Mouse (Mus musculus): ENCODE results near the gene Prok2. TPM values are rescaled to one million over a fixed set of nuclear protein-coding genes. Genes with fewer than 3 reads are reported as not detected.

The Prok2 gene
- not detected for total RNA-seq (2018; cell fraction: chromatin; rRNA removed)
- total RNA-seq (2018; cell fraction: cytosol; rRNA removed), result not detected
- total RNA-seq (2018; cell fraction: nucleus; rRNA removed), result not detected
- polyA plus RNA-seq (2018), result not detected in 3 replicates

DNA sequence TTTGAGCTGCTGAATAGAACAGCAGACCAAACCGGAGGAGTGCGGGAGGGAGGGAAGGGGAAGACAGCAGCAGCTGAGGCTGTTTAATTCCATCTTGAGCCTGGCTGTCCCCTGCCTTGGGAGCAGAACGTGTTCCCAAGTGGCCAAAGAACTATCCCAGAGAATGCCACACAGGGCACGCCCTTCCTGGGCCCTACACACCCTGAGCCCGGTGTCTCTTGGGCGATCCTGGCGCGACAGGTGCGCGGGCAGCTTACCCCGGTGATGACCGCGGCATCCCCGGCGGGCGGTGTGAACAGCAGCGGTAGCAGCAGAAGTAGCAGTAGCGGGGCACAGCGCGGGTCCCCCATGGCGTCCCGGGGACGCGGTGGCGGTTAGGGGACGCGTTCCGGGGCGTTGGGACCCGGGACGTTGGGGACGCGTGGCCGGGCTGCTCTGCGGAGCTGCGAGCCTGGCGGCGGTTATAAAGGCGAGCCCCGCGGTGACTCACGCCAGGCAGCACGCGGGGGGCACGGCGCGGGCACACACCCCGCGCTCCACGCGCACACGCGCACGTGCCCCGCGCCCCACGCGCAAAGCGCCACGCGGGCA lies at the start of gene Prok2:
Gene Prok2 (minus strand): TSS at position 422 of the 591 bp plus-strand sequence.
- no peak within 1 kb of the TSS for H3K4me3 ChIP-seq (ENCODE audit: inconsistent target)
- WGBS (ENCODE audit: missing documents), result 1% methylated on average over 60 of the region's 61 CpGs
- H3K36me3 ChIP-seq (ENCODE audit: inconsistent target), result no peaks in the 10 kb centered on the region
- H3K79me2 ChIP-seq (ENCODE audit: inconsistent target), result no peaks in the 10 kb centered on the region
- H3K27ac ChIP-seq, result no peak within 1 kb of the TSS

DNA sequence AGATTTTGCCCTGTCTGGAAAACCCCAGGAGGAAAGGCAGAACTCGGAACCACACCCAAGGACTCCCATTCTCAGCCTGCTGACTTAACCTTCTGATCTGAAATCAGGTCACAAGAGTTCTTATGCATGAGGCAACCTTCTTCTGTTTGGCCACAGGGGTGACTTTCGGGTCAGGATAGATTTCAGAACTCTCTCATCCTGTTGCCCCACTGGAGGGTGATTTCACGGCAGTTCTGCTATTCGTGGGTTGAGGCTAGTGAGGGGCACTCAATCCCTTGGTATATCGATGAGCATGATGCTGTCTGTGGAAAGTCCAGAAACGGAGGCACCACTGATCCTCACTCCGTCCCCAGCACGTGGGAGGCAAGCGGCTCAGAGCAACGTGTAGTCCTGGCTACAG lies 48.5 kb upstream of the Prok2 start:
- Histone ChIP-seq H3K4me3 (ENCODE audit: inconsistent target) (no peak overlapping the region), H3K36me3 (ENCODE audit: inconsistent target) (no peaks in the 10 kb centered on the region), H3K79me2 (ENCODE audit: inconsistent target) (no peaks in the 10 kb centered on the region), H3K27ac (no peak overlapping the region)
- WGBS (ENCODE audit: missing documents), result 70% methylated on average over 10 of the region's 10 CpGs

DNA sequence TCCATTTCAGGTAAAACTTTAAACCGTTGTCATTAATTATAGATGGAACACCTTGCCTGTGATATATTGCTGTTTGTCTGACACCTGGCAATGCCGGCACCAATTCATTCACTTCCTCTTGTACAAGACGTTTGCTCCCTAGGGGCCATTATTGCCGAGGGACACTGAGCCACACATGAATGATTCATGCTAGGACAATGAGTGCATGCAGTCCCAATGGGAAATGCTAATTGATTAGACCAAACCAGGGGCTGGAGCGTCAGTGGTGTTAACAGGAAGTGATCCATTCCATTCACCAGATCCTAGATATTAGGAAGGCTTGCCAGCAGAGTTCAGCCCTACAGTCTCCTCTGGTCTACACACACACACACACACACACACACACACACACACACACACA lies 42.3 kb upstream of the Prok2 start:
- H3K36me3 ChIP-seq (ENCODE audit: inconsistent target), result no peaks in the 10 kb centered on the region
- WGBS (ENCODE audit: missing documents), result 35% methylated on average over 5 of the region's 5 CpGs
- no peak overlapping the region for H3K27ac ChIP-seq
- no peaks in the 10 kb centered on the region for H3K79me2 ChIP-seq (ENCODE audit: inconsistent target)
- H3K4me3 ChIP-seq (ENCODE audit: inconsistent target), result no peak overlapping the region

DNA sequence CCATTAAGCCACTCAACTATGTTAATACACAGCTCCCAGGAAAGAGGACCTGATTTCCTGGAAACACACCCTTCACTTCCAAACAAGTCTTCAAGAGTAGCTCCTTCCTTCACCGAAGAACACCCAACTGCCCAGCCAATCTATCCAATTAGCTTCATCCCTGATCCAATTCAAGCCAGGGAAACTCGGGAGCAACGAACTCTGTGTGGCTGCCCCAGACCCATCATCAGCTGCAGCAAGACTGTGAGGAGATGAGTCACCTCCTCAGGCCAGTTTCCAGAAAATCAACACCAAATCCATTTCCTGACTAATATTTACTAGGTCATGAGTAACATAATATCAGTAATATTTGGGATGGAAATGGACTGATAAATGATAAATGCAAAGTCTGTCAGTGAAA lies 38.7 kb upstream of the Prok2 start:
- H3K36me3 ChIP-seq (ENCODE audit: inconsistent target), result no peaks in the 10 kb centered on the region
- no peaks in the 10 kb centered on the region for H3K79me2 ChIP-seq (ENCODE audit: inconsistent target)
- H3K27ac ChIP-seq, result no peak overlapping the region
- WGBS (ENCODE audit: missing documents), result 74% methylated on average over 3 of the region's 3 CpGs
- H3K4me3 ChIP-seq (ENCODE audit: inconsistent target), result no peak overlapping the region

DNA sequence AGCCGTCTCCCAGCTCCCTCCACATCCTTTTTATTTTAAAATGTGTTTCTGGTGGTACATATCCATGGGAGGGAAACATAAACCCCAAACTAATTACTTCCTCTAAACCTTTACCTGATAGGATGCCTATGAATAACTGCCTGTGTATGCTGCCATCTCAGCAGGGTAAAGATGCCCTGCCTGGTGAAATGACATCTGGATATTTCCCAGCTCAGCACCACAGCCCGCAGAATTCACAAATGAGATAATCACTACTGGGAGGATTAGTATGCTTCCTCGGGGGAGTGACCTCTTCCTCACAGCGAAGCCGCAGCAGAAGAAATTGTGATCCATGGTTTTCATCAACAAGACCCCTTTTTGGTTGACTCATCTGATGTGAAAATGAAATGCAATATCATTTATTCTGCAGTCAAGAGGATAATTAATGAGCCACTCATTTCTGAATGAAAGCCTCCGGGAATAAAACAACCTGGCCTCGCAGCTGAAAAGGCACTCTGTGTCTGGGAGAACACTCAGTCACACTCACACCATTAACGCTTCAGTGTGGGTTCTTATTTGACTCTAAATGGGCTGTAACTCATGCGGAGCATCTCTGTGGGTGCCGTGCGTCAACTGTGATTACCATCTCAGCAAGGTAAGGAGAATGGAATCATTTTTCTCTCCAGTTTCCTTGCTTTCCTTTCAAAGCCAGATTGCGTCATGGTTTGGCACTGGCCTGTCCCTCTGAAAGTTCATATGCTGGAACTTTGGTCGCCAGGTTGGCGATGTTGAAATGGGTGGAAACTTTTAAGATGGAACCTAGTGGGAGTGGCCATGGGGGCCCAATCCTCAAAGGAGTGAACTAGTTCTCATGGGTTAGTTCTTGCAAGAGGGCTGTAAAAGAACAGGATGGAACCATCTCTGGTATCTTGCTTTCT lies 36.1 kb upstream of the Prok2 start:
- no peaks in the 10 kb centered on the region for H3K79me2 ChIP-seq (ENCODE audit: inconsistent target)
- no peak overlapping the region for H3K4me3 ChIP-seq (ENCODE audit: inconsistent target)
- H3K27ac ChIP-seq, result no peak overlapping the region
- 84% methylated on average over 14 of the region's 14 CpGs for WGBS (ENCODE audit: missing documents)
- H3K36me3 ChIP-seq (ENCODE audit: inconsistent target), result no peaks in the 10 kb centered on the region

DNA sequence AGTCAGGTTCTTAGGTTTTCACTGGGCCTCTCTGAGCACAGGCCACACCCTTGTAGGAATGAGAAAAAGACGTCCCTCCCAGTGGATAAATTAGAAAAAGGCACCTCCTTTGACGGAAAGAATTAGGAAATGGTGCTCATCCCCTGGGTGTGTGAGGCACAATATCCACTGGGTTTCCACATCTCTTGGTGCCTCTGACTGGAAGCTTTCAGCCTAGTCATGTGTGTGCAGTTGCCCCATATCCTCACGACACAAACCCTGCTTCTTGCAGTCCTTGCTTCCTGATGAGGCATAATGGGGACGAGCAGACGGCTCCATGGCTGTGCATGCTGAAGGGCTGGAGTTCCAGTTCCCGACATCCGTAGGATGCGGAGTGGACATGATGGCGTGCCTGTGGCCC lies 29.9 kb upstream of the Prok2 start:
- WGBS (ENCODE audit: missing documents), result 90% methylated on average over 8 of the region's 9 CpGs
- Histone ChIP-seq H3K27ac (no peak overlapping the region), H3K36me3 (ENCODE audit: inconsistent target) (no peaks in the 10 kb centered on the region), H3K79me2 (ENCODE audit: inconsistent target) (no peaks in the 10 kb centered on the region), H3K4me3 (ENCODE audit: inconsistent target) (no peak overlapping the region)

DNA sequence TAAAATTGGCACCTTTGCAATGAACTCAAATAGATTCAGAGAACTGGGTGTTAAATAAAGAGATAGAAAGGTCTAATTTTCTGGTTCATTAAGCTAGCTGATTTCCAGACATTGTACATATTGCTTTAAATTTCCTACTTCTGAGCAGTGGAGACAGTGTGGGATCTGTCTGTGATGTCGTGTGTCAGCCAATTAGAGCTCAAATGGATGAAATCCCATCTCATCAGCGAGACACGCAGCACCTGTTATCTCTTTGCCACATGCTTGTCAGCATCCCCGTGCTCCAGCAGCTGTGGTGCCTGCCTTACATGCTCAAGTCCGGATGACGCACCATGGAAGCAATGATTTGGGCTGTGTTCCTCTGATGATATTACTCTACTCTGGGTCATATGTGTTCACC lies 25.1 kb upstream of the Prok2 start:
- Histone ChIP-seq H3K4me3 (ENCODE audit: inconsistent target) (no peak overlapping the region), H3K79me2 (ENCODE audit: inconsistent target) (no peaks in the 10 kb centered on the region), H3K27ac (no peak overlapping the region), H3K36me3 (ENCODE audit: inconsistent target) (no peaks in the 10 kb centered on the region)
- WGBS (ENCODE audit: missing documents), result 95% methylated on average over 6 of the region's 6 CpGs

DNA sequence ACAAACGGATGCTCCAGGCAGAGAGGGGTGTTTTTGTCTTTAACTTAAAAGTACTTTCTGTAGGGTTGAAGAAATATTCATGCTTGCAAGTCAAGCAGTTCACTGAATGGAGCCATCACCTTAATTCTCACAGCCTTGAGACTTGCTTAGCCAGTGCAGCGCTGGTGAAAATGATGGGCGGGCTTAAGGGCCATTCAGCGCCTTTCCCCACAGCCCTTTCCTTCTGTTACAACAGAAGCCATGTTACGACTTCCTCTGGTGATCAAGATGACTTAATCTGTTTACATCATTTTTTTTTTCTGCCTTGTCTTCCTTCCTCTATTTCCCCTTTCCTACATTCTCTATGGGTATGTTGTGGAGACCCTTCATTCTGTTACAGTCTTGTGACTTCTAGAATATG lies 20.1 kb upstream of the Prok2 start:
- Histone ChIP-seq H3K79me2 (ENCODE audit: inconsistent target) (no peaks in the 10 kb centered on the region), H3K36me3 (ENCODE audit: inconsistent target) (no peaks in the 10 kb centered on the region), H3K4me3 (ENCODE audit: inconsistent target) (no peak overlapping the region), H3K27ac (no peak overlapping the region)
- 70% methylated on average over 5 of the region's 5 CpGs for WGBS (ENCODE audit: missing documents)

DNA sequence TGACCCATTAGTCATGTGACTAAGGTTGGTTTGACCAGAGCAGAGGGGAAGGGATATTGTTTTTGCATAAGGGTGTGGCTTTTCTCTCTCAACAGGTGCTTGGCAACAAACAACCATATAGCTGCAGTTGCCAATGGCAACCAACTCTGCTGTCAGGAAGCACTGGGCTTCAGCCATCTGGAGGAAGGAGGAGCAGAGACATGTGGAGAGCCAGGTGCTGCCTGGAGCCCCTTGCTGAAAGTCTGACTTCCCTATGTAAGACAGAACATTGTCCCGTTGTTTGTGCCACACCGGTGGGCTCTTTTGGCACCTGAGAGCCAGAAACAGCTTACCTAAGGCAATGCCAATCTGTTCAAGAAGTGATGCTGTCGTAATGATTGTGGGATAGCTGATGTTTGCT lies 16.7 kb upstream of the Prok2 start:
- Histone ChIP-seq H3K36me3 (ENCODE audit: inconsistent target) (no peaks in the 10 kb centered on the region), H3K79me2 (ENCODE audit: inconsistent target) (no peaks in the 10 kb centered on the region), H3K27ac (no peak overlapping the region), H3K4me3 (ENCODE audit: inconsistent target) (no peak overlapping the region)
- WGBS (ENCODE audit: missing documents), result 81% methylated on average over 3 of the region's 3 CpGs

DNA sequence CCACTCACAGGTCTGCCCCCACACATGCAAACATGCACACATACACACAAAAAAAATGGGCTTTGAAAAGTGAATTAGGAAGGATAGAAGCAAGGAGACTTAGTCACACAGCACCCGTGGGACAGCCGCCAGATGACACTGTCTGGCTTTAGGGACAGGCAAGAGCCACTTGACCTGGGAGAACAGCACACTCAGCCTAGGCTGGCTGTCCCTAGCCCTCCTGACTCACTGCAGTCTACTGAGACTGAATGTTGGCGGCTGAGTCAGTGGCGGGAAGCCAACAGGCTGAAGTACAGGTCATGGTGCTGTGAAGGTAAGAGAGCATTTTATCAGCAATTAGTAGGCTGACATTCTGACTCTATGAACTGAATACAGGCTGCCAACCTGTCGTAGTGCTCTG lies 8.5 kb upstream of the Prok2 start:
- no peak overlapping the region for H3K4me3 ChIP-seq (ENCODE audit: inconsistent target)
- H3K36me3 ChIP-seq (ENCODE audit: inconsistent target), result no peaks in the 10 kb centered on the region
- WGBS (ENCODE audit: missing documents), result 89% methylated on average over 5 of the region's 5 CpGs
- no peak overlapping the region for H3K27ac ChIP-seq
- H3K79me2 ChIP-seq (ENCODE audit: inconsistent target), result no peaks in the 10 kb centered on the region

DNA sequence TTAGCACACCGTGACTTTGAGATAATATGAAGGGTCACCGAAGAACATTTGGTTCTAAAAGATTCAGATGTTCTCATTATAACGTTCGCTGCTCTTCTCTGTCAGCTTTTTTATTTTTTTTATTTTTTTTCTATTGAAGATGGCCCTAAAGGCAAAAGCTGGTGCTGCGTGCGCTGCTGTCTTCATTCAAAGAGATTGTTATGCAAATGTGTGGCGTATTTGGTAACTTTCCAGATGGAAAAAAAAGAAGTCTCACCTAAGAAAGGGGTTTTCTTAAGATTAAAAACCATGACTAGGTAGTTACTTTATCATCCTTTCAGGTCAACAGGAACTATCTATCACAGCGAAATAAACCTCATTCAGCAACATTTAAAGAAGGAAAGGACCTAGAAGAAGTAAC lies 6.5 kb upstream of the Prok2 start:
- Histone ChIP-seq H3K36me3 (ENCODE audit: inconsistent target) (no peaks in the 10 kb centered on the region), H3K4me3 (ENCODE audit: inconsistent target) (no peak overlapping the region), H3K79me2 (ENCODE audit: inconsistent target) (no peaks in the 10 kb centered on the region), H3K27ac (no peak overlapping the region)
- 97% methylated on average over 8 of the region's 8 CpGs for WGBS (ENCODE audit: missing documents)

DNA sequence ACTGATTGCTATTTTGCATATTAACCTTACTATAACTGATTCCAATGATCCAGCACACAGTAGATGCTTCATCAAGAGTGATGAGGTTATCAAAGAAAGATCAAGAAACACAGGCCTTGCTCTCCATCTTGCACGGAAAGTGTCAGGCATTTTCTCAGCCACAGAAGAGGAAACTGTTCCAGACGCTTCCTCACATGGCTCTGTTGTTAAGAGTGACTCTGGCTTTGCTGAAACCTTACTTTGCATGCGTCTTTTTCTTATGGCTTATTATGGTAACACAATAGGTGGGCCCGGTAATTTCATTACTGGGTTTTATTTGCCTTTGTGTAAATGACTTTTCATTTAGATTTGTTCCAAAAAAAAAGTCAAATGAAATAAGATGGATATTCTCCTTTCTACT lies 5.7 kb upstream of the Prok2 start:
- 54% methylated on average over 4 of the region's 4 CpGs for WGBS (ENCODE audit: missing documents)
- Histone ChIP-seq H3K79me2 (ENCODE audit: inconsistent target) (no peaks in the 10 kb centered on the region), H3K27ac (no peak overlapping the region), H3K36me3 (ENCODE audit: inconsistent target) (no peaks in the 10 kb centered on the region), H3K4me3 (ENCODE audit: inconsistent target) (no peak overlapping the region)

DNA sequence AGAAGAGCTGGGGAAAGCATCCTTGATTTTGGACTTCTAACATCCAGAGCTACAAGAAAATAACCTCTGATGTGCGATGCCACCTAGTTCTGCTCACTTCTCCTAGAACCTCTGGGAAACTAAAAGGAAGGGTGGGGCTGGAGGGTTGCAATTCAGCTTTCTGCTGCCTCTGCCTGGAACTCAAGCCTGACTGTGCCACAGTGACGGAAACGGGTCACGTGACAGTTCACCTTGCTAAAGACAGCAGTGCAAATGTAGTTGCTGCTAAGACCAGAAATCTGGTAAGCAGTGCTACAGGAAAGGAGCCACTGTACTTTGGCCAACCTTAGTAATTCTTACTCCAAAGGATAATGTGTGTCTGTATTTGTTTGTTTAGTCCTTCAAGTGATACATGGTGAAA lies 3.7 kb upstream of the Prok2 start:
- no peak overlapping the region for H3K27ac ChIP-seq
- H3K79me2 ChIP-seq (ENCODE audit: inconsistent target), result no peaks in the 10 kb centered on the region
- 81% methylated on average over 4 of the region's 4 CpGs for WGBS (ENCODE audit: missing documents)
- H3K36me3 ChIP-seq (ENCODE audit: inconsistent target), result no peaks in the 10 kb centered on the region
- H3K4me3 ChIP-seq (ENCODE audit: inconsistent target), result no peak overlapping the region

DNA sequence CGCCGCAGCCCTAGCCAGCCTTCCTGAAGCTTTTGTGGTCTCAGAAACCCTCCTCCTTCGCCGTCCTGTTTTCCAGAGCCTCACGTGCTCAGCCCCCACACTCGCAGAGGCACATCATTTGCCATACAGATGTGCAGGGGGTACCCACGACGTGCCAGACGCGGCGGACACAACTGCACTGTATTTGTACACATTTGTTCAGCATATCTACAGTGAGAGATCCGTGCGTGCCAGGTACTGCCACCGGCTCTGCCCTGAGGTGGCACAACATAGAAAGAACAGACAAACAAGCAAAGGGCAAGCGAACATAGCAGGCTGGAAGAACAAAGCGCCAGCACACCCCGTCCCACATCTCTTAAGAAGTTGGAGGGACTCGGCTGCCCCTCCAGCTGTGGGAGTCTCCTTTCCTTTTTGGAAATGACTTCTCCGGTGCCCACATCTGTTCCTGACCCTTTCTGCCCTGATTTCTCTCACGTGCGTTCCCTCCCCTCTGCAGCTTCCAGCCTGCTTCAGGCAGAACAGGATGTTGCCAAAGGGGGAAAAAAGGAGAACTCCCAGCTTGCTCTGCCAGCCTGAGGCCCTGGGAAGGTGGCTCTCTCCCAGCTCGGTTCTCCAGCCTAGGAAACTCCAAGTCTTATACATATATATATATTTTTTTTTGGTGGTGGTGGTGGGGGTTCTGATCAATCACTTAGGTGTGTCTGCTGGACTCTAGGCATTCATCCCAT lies 548 bp upstream of the Prok2 start:
- H3K27ac ChIP-seq, result no peak overlapping the region
- 5% methylated on average over 22 of the region's 22 CpGs for WGBS (ENCODE audit: missing documents)
- no peak overlapping the region for H3K4me3 ChIP-seq (ENCODE audit: inconsistent target)
- no peaks in the 10 kb centered on the region for H3K36me3 ChIP-seq (ENCODE audit: inconsistent target)
- H3K79me2 ChIP-seq (ENCODE audit: inconsistent target), result no peaks in the 10 kb centered on the region

DNA sequence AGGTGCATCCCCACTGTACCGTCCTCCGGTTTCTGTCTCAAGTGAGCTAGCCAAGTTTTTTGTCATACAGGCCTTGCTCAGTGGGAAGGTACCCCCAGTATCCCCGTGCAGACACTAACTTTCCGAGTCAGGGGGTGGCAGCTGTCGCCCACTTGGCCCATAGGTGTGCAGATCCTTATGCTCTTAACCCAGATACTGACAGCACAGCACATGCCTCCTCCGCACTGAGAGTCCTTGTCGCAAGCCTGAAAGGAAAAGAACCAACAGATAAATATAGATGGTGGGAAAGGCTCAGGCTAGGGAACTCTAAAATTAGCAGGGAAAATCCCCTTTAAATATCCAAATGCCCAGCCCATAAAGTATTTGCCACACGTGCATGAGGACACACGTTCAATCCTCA lies 3.8 kb downstream of the Prok2 start:
- H3K27ac ChIP-seq, result no peak overlapping the region
- no peak overlapping the region for H3K4me3 ChIP-seq (ENCODE audit: inconsistent target)
- WGBS (ENCODE audit: missing documents), result 96% methylated on average over 9 of the region's 9 CpGs
- H3K36me3 ChIP-seq (ENCODE audit: inconsistent target), result no peaks in the 10 kb centered on the region
- no peaks in the 10 kb centered on the region for H3K79me2 ChIP-seq (ENCODE audit: inconsistent target)

Data from macrophage (primary cell).